Mouse (Mus musculus) embryonic facial prominence, embryonic 10.5 days (tissue): ENCODE measurements at regions not wholly inside any gene's neighbourhood (a gene's known extent, or its start where the extent isn't known, plus 50 kb on each side); places are given as distances from the start of the nearest gene placed in this dataset.
A peak's percentile ranks its signal among the peaks of the same experiment; 100 is the strongest.

Experiments used
- DNase-seq: peaks from one replicate; pipeline ENCODE4 v3.0.0-alpha.2; 2017; ENCODE audit warnings: low spot score
- H3K27ac ChIP-seq: fragments of 300-500 bp; sonication (generic); replicated peaks from 2 replicates; pipeline ENCODE4 v1.5.1; 2016; ENCODE audit warnings: mild to moderate bottlenecking
- H3K27me3 ChIP-seq: fragments of 300-500 bp; sonication (generic); replicated peaks from 2 replicates; pipeline ENCODE4 v1.6.1; 2016; ENCODE audit warnings: low read depth, mild to moderate bottlenecking; ENCODE audit not compliant: poor library complexity, severe bottlenecking
- H3K36me3 ChIP-seq: fragments of 300-500 bp; sonication (generic); replicated peaks from 2 replicates; pipeline ENCODE4 v1.6.1; 2016; ENCODE audit warnings: mild to moderate bottlenecking, moderate library complexity
- H3K4me1 ChIP-seq: fragments of 300-500 bp; sonication (generic); 2 replicates; pipeline ENCODE4 v1.6.1; 2016
- H3K4me3 ChIP-seq: fragments of 300-500 bp; sonication (generic); 2 replicates; pipeline ENCODE4 v1.5.1; 2016; ENCODE audit warnings: mild to moderate bottlenecking, moderate library complexity
- H3K9me3 ChIP-seq: fragments of 300-500 bp; sonication (generic); 2 replicates; pipeline ENCODE4 v1.6.1; 2016; ENCODE audit warnings: mild to moderate bottlenecking
- WGBS: fragments of 180-500 bp; shearing (Covaris S2); methylation state at CpG from one replicate; pipeline ENCODE4 v1.1.7; 2016; 5-methylcytosine and 5-hydroxymethylcytosine counted together

- no peaks in the 10 kb centered on the region for H3K27me3 ChIP-seq
- H3K36me3 ChIP-seq: no peaks in the 10 kb centered on the region
- 87% methylated on average over 2 of the region's 2 CpGs for WGBS
- no peaks in the 10 kb centered on the region for H3K9me3 ChIP-seq
- DNase-seq: no peak
- H3K27ac ChIP-seq: no peak overlapping the region
- H3K4me3 ChIP-seq: no peak overlapping the region
- no peaks in the 10 kb centered on the region for H3K4me1 ChIP-seq
These were observed 561.8 kb upstream of the Gm9747 start for GRCm38 (mm10) chr1:81671142-81671541.

DNA sequence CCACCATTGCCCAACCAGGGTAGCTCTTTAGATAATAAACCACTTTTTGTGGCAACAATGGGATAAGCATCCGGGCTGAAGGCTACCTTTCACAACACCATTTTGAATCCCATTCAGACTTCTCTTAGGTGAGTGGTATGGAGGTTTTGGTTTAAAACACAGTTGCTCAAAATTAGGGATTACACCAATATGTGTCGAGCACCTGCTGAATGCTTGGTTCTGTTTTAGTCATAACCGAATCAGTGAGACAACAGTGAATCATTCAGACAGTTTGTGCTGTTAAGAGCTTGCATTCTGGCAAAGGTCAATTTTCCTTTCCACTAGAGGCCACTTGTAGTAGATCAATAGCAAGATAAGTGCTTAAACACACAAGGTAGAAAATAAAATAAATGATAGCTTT lies 561.2 kb upstream of the Gm9747 start:
- 85% methylated on average over 3 of the region's 3 CpGs for WGBS
- H3K4me1 ChIP-seq: no peaks in the 10 kb centered on the region
- no peak overlapping the region for H3K27ac ChIP-seq
- no peak overlapping the region for H3K4me3 ChIP-seq
- DNase-seq: no peak
- H3K27me3 ChIP-seq: no peaks in the 10 kb centered on the region
- no peaks in the 10 kb centered on the region for H3K9me3 ChIP-seq
- no peaks in the 10 kb centered on the region for H3K36me3 ChIP-seq

GRCm38 (mm10) chr1:81675576-81676342 lies 557.2 kb upstream of the Gm9747 start:
- no peak overlapping the region for H3K27ac ChIP-seq
- H3K4me3 ChIP-seq: no peak overlapping the region
- no peaks in the 10 kb centered on the region for H3K36me3 ChIP-seq
- no peaks in the 10 kb centered on the region for H3K27me3 ChIP-seq
- H3K9me3 ChIP-seq: 0 out of 2 replicates have a peak, but pooled peaks cover 3% of the 10 kb centered on the region
- 79% methylated on average over 5 of the region's 5 CpGs for WGBS
- H3K4me1 ChIP-seq: no peaks in the 10 kb centered on the region
- no peak for DNase-seq

DNA sequence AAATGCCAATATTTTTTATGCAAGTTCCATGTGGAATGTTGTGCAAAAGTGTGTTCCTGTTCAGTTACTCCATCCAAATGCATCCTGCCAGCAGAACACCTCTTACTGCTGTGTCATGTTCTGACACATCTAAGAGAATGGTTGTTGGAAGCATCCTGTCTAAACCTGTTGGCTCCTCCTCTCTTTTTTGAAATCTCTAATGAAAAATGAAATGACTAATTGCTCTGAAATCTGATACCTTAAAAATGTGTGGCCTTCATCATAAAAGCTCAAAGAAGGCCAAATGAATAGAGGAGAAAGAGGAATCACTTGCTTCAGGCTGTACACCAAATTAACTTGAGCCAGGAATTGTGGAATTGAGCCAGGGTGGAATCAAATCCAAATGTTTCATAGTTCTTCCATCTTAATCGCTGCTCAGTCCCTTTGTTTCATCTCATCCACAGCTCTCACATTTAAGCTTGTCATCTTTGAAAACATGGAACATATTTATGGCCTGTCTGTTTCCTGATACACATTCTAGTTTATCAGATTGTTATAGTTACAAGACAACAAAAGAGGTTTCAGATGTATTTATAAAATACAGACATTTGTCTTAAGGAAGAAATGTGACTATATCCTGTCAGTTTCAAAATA lies 555.0 kb upstream of the Gm9747 start:
- no peak overlapping the region for H3K27ac ChIP-seq
- 55% methylated on average over 1 of the region's 1 CpGs for WGBS
- no peak for DNase-seq
- H3K36me3 ChIP-seq: no peaks in the 10 kb centered on the region
- no peaks in the 10 kb centered on the region for H3K27me3 ChIP-seq
- H3K4me3 ChIP-seq: no peak overlapping the region
- H3K9me3 ChIP-seq: 0 out of 2 replicates have a peak, but pooled peaks cover 3% of the 10 kb centered on the region
- H3K4me1 ChIP-seq: no peaks in the 10 kb centered on the region

DNA sequence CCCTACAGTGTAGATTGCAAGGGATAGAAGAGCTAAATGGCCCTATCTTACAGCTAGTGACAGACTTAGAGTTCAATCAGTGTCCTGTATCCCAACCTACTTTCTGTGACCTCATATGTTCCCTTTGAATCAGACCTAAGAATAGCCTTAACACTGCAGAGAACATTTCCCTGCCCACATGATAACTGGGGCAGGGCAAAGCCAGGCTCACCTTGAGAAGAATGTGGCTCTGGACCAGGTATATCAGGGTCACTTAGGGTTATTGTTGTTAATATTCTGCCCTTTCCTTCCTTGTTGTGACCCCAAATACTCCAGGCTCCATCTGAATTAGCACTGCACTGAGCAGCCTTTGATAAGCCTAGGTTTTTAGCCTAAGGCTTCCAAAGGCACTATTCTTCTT lies 536.8 kb upstream of the Gm9747 start:
- Histone ChIP-seq H3K9me3 (no peaks in the 10 kb centered on the region), H3K27ac (no peak overlapping the region), H3K4me3 (no peak overlapping the region), H3K36me3 (no peaks in the 10 kb centered on the region), H3K27me3 (no peaks in the 10 kb centered on the region), H3K4me1 (no peaks in the 10 kb centered on the region)
- DNase-seq: no peak

GRCm38 (mm10) chr1:81709169-81709568 lies 523.7 kb upstream of the Gm9747 start:
- Histone ChIP-seq H3K36me3 (no peaks in the 10 kb centered on the region), H3K9me3 (no peaks in the 10 kb centered on the region), H3K27me3 (no peaks in the 10 kb centered on the region), H3K4me1 (no peaks in the 10 kb centered on the region), H3K4me3 (no peak overlapping the region), H3K27ac (no peak overlapping the region)
- DNase-seq: no peak
- 93% methylated on average over 4 of the region's 4 CpGs for WGBS

GRCm38 (mm10) chr1:81717091-81717490 lies 515.8 kb upstream of the Gm9747 start:
- Histone ChIP-seq H3K4me1 (peaks cover 8% of the 10 kb centered on the region), H3K27me3 (no peaks in the 10 kb centered on the region), H3K27ac (no peak overlapping the region), H3K36me3 (no peaks in the 10 kb centered on the region), H3K9me3 (no peaks in the 10 kb centered on the region), H3K4me3 (no peak overlapping the region)
- 83% methylated on average over 6 of the region's 6 CpGs for WGBS
- DNase-seq: no peak

GRCm38 (mm10) chr1:81718233-81718632 lies 514.7 kb upstream of the Gm9747 start:
- H3K4me3 ChIP-seq: no peak overlapping the region
- H3K27me3 ChIP-seq: no peaks in the 10 kb centered on the region
- no peak for DNase-seq
- no peaks in the 10 kb centered on the region for H3K9me3 ChIP-seq
- peaks cover 8% of the 10 kb centered on the region for H3K4me1 ChIP-seq
- H3K27ac ChIP-seq: peak overlapping the region; percentile 44; the same call in 1 of the 2 replicates
- H3K36me3 ChIP-seq: no peaks in the 10 kb centered on the region

DNA sequence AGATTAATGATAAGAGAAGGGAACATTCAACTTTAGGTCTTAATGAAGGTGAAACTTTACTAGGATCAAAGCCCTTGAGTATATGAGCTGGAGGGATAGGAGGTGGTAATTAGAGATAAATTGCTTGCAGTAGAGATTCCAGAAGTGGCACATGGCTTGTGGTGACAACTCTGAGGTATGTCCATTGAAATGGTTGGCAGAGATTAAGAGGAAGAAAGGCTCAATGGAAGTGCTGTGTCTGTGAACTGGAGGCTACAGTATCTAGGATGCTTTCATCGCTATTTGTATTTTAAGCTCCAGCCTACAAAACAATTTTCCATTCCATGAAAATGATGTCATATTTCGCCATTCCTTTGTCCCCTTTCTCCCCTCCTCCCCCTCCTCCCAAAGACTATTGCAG lies 508.1 kb upstream of the Gm9747 start:
- no peak for DNase-seq
- no peak overlapping the region for H3K27ac ChIP-seq
- 88% methylated on average over 2 of the region's 2 CpGs for WGBS

DNA sequence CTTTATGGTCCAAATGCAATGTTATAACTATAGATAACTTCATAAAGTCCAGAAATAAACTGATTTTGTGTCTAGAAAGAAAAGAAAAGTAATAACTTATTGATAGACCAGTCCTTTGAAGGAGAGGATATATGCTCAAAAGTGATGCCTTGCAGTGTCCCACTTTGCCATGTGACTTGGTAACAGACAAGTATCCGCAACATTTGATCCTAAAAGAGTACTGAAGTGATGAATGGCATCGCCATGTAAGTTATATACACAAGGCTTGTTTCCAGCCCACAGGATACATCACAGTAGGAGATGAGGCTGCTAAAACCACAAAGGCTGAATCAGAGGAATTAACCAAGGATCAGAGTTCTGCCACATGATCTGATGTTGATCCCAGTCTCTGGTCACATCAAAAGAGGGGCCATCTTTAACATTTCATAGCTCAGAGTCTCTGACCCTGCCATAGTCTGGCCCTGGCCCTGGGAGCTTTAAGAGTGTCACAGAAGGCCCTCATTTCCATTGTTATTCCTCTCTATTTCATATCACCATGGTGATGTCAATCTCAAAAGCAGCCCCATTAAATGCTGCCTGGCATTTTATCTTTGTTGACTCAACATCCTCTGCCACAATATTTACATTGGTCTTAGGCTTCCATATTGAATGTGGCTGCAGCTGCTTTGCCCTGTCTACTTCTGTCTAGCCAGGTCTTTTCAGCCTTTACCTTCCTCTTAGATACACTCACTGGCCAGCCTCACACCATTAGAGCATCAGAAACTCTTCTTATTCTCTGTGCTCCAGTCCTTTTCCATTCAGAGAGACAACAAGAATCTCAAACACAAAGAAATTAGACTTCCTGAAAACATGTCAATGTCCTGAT lies 506.4 kb upstream of the Gm9747 start:
- DNase-seq: no peak
- H3K27me3 ChIP-seq: no peaks in the 10 kb centered on the region
- H3K27ac ChIP-seq: no peak overlapping the region
- H3K4me3 ChIP-seq: no peak overlapping the region
- no peaks in the 10 kb centered on the region for H3K4me1 ChIP-seq
- no peaks in the 10 kb centered on the region for H3K9me3 ChIP-seq
- 92% methylated on average over 2 of the region's 2 CpGs for WGBS
- H3K36me3 ChIP-seq: no peaks in the 10 kb centered on the region

More for the DNA sequence above, 508.1 kb upstream of the Gm9747 start:
- Histone ChIP-seq H3K27me3 (no peaks in the 10 kb centered on the region), H3K9me3 (no peaks in the 10 kb centered on the region), H3K4me3 (no peak overlapping the region), H3K4me1 (no peaks in the 10 kb centered on the region), H3K36me3 (no peaks in the 10 kb centered on the region)

DNA sequence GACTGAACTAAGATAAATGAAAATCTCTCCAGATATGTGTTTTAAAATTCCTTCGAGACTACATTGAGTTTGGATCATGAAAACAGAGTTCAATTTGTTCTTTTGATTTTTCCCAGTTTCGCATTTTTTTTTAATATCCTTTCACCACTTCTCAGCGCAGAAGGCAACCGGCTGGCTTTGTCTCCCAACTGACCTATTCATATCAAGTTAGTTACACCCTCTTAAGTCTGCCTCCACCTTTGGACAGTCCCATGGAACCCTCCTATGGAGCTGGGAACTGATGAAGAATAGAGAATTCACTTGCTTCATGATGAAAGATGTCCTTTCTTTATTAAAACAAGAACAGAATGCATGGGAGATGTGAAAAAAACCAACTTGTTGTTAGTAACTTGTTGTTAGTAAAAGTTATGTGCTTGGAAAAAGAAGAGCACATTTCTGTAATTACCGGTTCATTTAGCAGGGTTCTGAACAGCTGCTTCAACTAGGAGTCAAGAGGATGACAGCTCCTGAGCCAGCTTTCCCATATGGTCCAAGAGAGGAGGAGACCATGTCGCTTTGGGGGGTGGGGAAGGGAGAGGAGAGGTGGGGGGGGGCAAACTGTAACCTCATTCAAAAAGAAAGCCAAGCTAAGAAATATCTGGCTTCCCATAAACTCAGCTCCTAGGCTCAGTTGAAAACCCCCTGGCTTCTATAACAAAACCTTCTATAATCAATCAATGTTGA lies 495.6 kb upstream of the Gm9747 start:
- Histone ChIP-seq H3K9me3 (no peaks in the 10 kb centered on the region), H3K4me1 (peaks cover 14% of the 10 kb centered on the region), H3K36me3 (no peaks in the 10 kb centered on the region), H3K27me3 (no peaks in the 10 kb centered on the region), H3K27ac (0 out of 2 replicates have a peak overlapping the region, but pooled peaks have one; percentile 24), H3K4me3 (no peak overlapping the region)
- 81% methylated on average over 6 of the region's 6 CpGs for WGBS
- DNase-seq: no peak

DNA sequence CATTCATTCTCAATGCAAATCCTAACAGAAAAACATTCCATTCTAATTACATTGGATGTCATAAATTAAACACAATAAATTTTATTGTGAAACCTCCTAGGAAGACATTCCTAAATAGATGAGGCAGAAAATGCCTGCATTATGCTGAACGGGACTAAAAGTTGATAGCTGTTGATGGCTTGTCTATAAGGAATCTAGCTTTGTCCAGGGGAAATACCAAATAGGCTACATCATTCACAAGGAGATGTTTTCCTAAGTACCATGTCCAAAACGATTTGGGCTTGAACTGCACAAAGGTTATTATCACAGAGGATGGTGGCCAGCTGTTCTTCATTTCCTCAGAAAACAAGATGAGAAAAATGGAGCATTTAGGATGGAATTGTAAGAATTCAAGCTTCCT lies 494.5 kb upstream of the Gm9747 start:
- no peaks in the 10 kb centered on the region for H3K27me3 ChIP-seq
- WGBS: 23% methylated on average over 2 of the region's 2 CpGs
- peaks cover 14% of the 10 kb centered on the region for H3K4me1 ChIP-seq
- no peaks in the 10 kb centered on the region for H3K36me3 ChIP-seq
- no peak overlapping the region for H3K4me3 ChIP-seq
- DNase-seq: no peak
- no peak overlapping the region for H3K27ac ChIP-seq
- no peaks in the 10 kb centered on the region for H3K9me3 ChIP-seq
